Mouse (Mus musculus) E14TG2a.4 (cell line): ENCODE measurements around the gene Sntn.

ENCODE experiments used
- CTCF ChIP-seq: conservative IDR thresholded peaks from 2 replicates; pipeline ENCODE4 v1.5.1; 2014; ENCODE audit warnings: low read length
- POU5F1 ChIP-seq: IDR thresholded peaks from 2 replicates; pipeline ENCODE4 v1.6.1; 2014; ENCODE audit warnings: low read length, borderline replicate concordance

DNA sequence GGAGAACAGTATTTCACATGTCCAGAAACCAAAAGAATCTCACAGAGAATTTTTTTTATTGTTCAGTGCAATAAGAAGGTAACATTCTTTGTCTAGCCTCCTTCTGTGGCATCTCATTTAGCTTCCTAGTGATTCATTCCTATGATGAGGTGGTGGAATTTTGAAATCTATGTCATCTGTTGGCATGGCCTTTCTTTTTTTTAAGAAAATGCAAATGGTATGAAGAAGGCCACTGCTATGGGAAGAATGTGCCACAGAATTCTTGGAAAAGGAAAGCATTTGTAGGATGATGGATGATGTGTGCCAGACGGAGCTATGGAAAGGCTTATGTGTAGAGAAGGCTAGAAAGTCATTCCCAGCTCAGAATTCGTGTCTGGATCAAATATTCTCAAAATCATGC is 19.8 kb downstream of the Sntn start:
- TF ChIP-seq CTCF (no peak), POU5F1 (no peak)
